Comparison of ENCODE assay signal across 23 mouse cellular contexts in genomic region chr14:94886054-94886453, GRCm38 (mm10).
DNase-seq lines count a peak whose midpoint lies in the region; ATAC-seq and TF ChIP-seq lines count a peak whose summit lies in the region.
"Had no signal": no experiment of that assay in that cellular context is flagged by ENCODE, and none has a peak within 500 bp of the region (broad histone marks: within the 10 kb centered on the region; RNA-seq: fewer than 3 reads in every experiment).

No protein-coding gene starts in this region.

- TF ChIP-seq CTCF in forebrain, postnatal 0 days (IDR thresholded peaks at IDR 0.05; ENCODE audit: low read depth) = no peak

- H3K27ac ChIP-seq in midbrain, embryonic 13.5 days = no peak overlapping the region
- no peak overlapping the region for H3K27ac ChIP-seq in midbrain, embryonic 10.5 days (replicated peaks)
- H3K27ac ChIP-seq in forebrain, postnatal 0 days (ENCODE audit: low read depth, low read length) = no peak overlapping the region
- H3K27ac ChIP-seq in hindbrain, embryonic 16.5 days (ENCODE audit: low read depth, low read length) = no peak overlapping the region
- no peak overlapping the region for H3K27ac ChIP-seq in neural tube, embryonic 14.5 days (ENCODE audit: low read depth, low read length)
- H3K27ac ChIP-seq: embryonic facial prominence, embryonic 12.5 days; heart, embryonic 10.5 days; left cerebral cortex, adult 2 months had no signal

- H3K4me3 ChIP-seq in midbrain, embryonic 13.5 days (replicated peaks) = no peak overlapping the region
- H3K4me3 ChIP-seq in midbrain, embryonic 10.5 days = no peak overlapping the region
- no peak overlapping the region for H3K4me3 ChIP-seq in forebrain, postnatal 0 days (ENCODE audit: low read depth, low read length)
- no peak overlapping the region for H3K4me3 ChIP-seq in hindbrain, embryonic 16.5 days (ENCODE audit: low read length)
- no peak overlapping the region for H3K4me3 ChIP-seq in neural tube, embryonic 14.5 days (ENCODE audit: low read depth, low read length)
- H3K4me3 ChIP-seq: embryonic facial prominence, embryonic 12.5 days; erythroblast, embryonic 14.5 days; heart, embryonic 10.5 days; left cerebral cortex, adult 2 months; megakaryocyte, embryonic 14.5 days; myocyte had no signal

- no peaks in the 10 kb centered on the region for H3K4me1 ChIP-seq in midbrain, embryonic 13.5 days (replicated peaks)
- H3K4me1 ChIP-seq in midbrain, embryonic 10.5 days = no peaks in the 10 kb centered on the region
- H3K4me1 ChIP-seq in forebrain, postnatal 0 days (ENCODE audit: insufficient read depth) = no peaks in the 10 kb centered on the region
- no peaks in the 10 kb centered on the region for H3K4me1 ChIP-seq in hindbrain, embryonic 16.5 days (ENCODE audit: control insufficient read depth, insufficient read depth, low read depth, low read length)
- no peaks in the 10 kb centered on the region for H3K4me1 ChIP-seq in neural tube, embryonic 14.5 days (ENCODE audit: control insufficient read depth, insufficient read depth, low read length)
- H3K4me1 ChIP-seq: embryonic facial prominence, embryonic 12.5 days; heart, embryonic 10.5 days; megakaryocyte, embryonic 14.5 days had no signal

- H3K9me3 ChIP-seq in midbrain, embryonic 13.5 days = no peaks in the 10 kb centered on the region
- no peaks in the 10 kb centered on the region for H3K9me3 ChIP-seq in midbrain, embryonic 10.5 days (replicated peaks)
- H3K9me3 ChIP-seq in forebrain, postnatal 0 days (ENCODE audit: low read length) = no peaks in the 10 kb centered on the region
- no peaks in the 10 kb centered on the region for H3K9me3 ChIP-seq in hindbrain, embryonic 16.5 days (ENCODE audit: control insufficient read depth, low read length)
- H3K9me3 ChIP-seq in neural tube, embryonic 14.5 days (ENCODE audit: control insufficient read depth, low read length) = no peaks in the 10 kb centered on the region
- H3K9me3 ChIP-seq: embryonic facial prominence, embryonic 12.5 days; heart, embryonic 10.5 days; megakaryocyte, embryonic 14.5 days had no signal

- peak; percentile 78 for ATAC-seq in midbrain, embryonic 13.5 days
- ATAC-seq in forebrain, postnatal 0 days = no peak; the same call in 1 of the 2 replicates
- peak; percentile 90 for ATAC-seq in hindbrain, embryonic 16.5 days
- ATAC-seq in neural tube, embryonic 14.5 days (ENCODE audit: low read depth) = peak; percentile 86

- WGBS in midbrain, embryonic 13.5 days = 70% methylated on average over 3 of the region's 3 CpGs
- 89% methylated on average over 3 of the region's 3 CpGs for WGBS in midbrain, embryonic 10.5 days
- 46% methylated on average over 3 of the region's 3 CpGs for WGBS in forebrain, postnatal 0 days
- 28% methylated on average over 3 of the region's 3 CpGs for WGBS in hindbrain, embryonic 16.5 days
- WGBS in neural tube, embryonic 14.5 days = 43% methylated on average over 3 of the region's 3 CpGs

- DNase-seq in midbrain, embryonic 10.5 days (ENCODE audit: low spot score) = no peak
- DNase-seq in forebrain, postnatal 0 days = peak; percentile 5
- no peak for DNase-seq in right cerebral cortex, postnatal 10 days (ENCODE audit: low spot score in 2 of 2)
- DNase-seq in heart, adult 18-20 months = no peak
- no peak for DNase-seq in kidney, postnatal 14 days
- DNase-seq: cerebellum, adult 9-11 months; gastrocnemius, postnatal 25 days; heart, postnatal 10 days; kidney, adult 2 months; kidney, postnatal 10 days; lung, adult 18-20 months; right cerebral cortex, postnatal 25 days; thymus, adult 2 months had no signal

- no peaks in the 10 kb centered on the region for H3K27me3 ChIP-seq in midbrain, embryonic 13.5 days
- no peaks in the 10 kb centered on the region for H3K27me3 ChIP-seq in midbrain, embryonic 10.5 days (ENCODE audit: low read depth, poor library complexity, severe bottlenecking)
- no peaks in the 10 kb centered on the region for H3K27me3 ChIP-seq in forebrain, postnatal 0 days (ENCODE audit: insufficient read depth, low read length)
- no peaks in the 10 kb centered on the region for H3K27me3 ChIP-seq in hindbrain, embryonic 16.5 days (replicated peaks; ENCODE audit: control insufficient read depth, insufficient read depth, low read length)
- H3K27me3 ChIP-seq in neural tube, embryonic 14.5 days (ENCODE audit: control insufficient read depth, insufficient read depth, low read length) = no peaks in the 10 kb centered on the region
- H3K27me3 ChIP-seq: embryonic facial prominence, embryonic 12.5 days; megakaryocyte, embryonic 14.5 days had no signal

- H3K9ac ChIP-seq in midbrain, embryonic 13.5 days (replicated peaks) = no peak overlapping the region
- no peak overlapping the region for H3K9ac ChIP-seq in forebrain, postnatal 0 days
- no peak overlapping the region for H3K9ac ChIP-seq in hindbrain, embryonic 16.5 days (ENCODE audit: low read depth, low read length)
- no peak overlapping the region for H3K9ac ChIP-seq in neural tube, embryonic 14.5 days (replicated peaks; ENCODE audit: low read depth, low read length)
- H3K9ac ChIP-seq: embryonic facial prominence, embryonic 12.5 days had no signal

- no peak overlapping the region for H3K4me2 ChIP-seq in midbrain, embryonic 13.5 days (replicated peaks)
- no peak overlapping the region for H3K4me2 ChIP-seq in forebrain, postnatal 0 days (ENCODE audit: low read depth)
- no peak overlapping the region for H3K4me2 ChIP-seq in hindbrain, embryonic 16.5 days (ENCODE audit: low read length)
- H3K4me2 ChIP-seq in neural tube, embryonic 14.5 days (ENCODE audit: low read depth, low read length) = no peak overlapping the region
- H3K4me2 ChIP-seq: embryonic facial prominence, embryonic 12.5 days; liver, embryonic 11.5 days had no signal

- no peaks in the 10 kb centered on the region for H3K36me3 ChIP-seq in midbrain, embryonic 13.5 days
- H3K36me3 ChIP-seq in midbrain, embryonic 10.5 days = no peaks in the 10 kb centered on the region
- no peaks in the 10 kb centered on the region for H3K36me3 ChIP-seq in forebrain, postnatal 0 days (ENCODE audit: insufficient read depth)
- H3K36me3 ChIP-seq in hindbrain, embryonic 16.5 days (ENCODE audit: control insufficient read depth, insufficient read depth, low read length) = no peaks in the 10 kb centered on the region
- H3K36me3 ChIP-seq in neural tube, embryonic 14.5 days (ENCODE audit: control insufficient read depth, insufficient read depth, low read length) = no peaks in the 10 kb centered on the region
- H3K36me3 ChIP-seq: embryonic facial prominence, embryonic 12.5 days; heart, embryonic 10.5 days had no signal
